Mouse (Mus musculus) embryonic facial prominence, embryonic 15.5 days (tissue): Measurements from ENCODE around the gene Fam174b. TPM values are rescaled to one million over a fixed set of nuclear protein-coding genes. Genes with fewer than 3 reads are reported as not detected.

Experiments
- ATAC-seq: fragments of 200-750 bp; cut with Nextera tagmentation; 2 replicates; pipeline ENCODE4 v1.8.0; 2017; ENCODE audit warnings: low read depth, moderate TSS enrichment; ENCODE audit not compliant: insufficient number of reproducible peaks, low FRiP score, low TSS enrichment
- H3K27ac ChIP-seq: fragments of 300-500 bp; sonication (generic); replicated peaks from 2 replicates; pipeline ENCODE4 v1.5.1; 2015; ENCODE audit warnings: mild to moderate bottlenecking, inconsistent platforms
- H3K27me3 ChIP-seq: fragments of 300-500 bp; sonication (generic); 2 replicates; pipeline ENCODE4 v1.6.1; 2015; ENCODE audit warnings: inconsistent platforms
- H3K36me3 ChIP-seq: fragments of 300-500 bp; sonication (generic); 2 replicates; pipeline ENCODE4 v1.6.1; 2015; ENCODE audit warnings: mild to moderate bottlenecking, inconsistent platforms
- H3K4me1 ChIP-seq: fragments of 300-500 bp; sonication (generic); 2 replicates; pipeline ENCODE4 v1.6.1; 2015; ENCODE audit warnings: inconsistent platforms
- H3K4me2 ChIP-seq: fragments of 300-500 bp; sonication (generic); replicated peaks from 2 replicates; pipeline ENCODE4 v1.6.1; 2015; ENCODE audit warnings: mild to moderate bottlenecking, inconsistent platforms
- H3K4me3 ChIP-seq: fragments of 300-500 bp; sonication (generic); replicated peaks from 2 replicates; pipeline ENCODE4 v1.5.1; 2015; ENCODE audit warnings: mild to moderate bottlenecking, inconsistent platforms
- H3K9ac ChIP-seq: fragments of 300-500 bp; sonication (generic); 2 replicates; pipeline ENCODE4 v1.6.1; 2015; ENCODE audit warnings: inconsistent platforms
- H3K9me3 ChIP-seq: fragments of 300-500 bp; sonication (generic); replicated peaks from 2 replicates; pipeline ENCODE4 v1.6.1; 2016; ENCODE audit warnings: inconsistent platforms
- WGBS: fragments of 180-500 bp; shearing (Covaris S2); methylation state at CpG from one replicate; pipeline ENCODE4 v1.1.7; 2015; 5-methylcytosine and 5-hydroxymethylcytosine counted together
- polyA plus RNA-seq: library from polyadenylated mRNA; unstranded; fragments of >200 nt; fragmentation: Nextera tagmentation; extraction: Ambion mirVana; gene quantifications from 2 replicates; pipeline ENCODE4 v1.2.1, GENCODE M21; 2015

Fam174b gene
- polyA plus RNA-seq, 1 experiment from 2014 or later, result 51.0 TPM

GRCm38 (mm10) chr7:73749983-73750382 lies 9.9 kb downstream of the Fam174b start:
- Histone ChIP-seq H3K4me1 (peaks cover 10% of the 10 kb centered on the region), H3K27ac (no peak overlapping the region), H3K4me3 (no peak overlapping the region), H3K4me2 (no peak overlapping the region), H3K27me3 (no peaks in the 10 kb centered on the region), H3K9ac (no peak overlapping the region), H3K36me3 (no peaks in the 10 kb centered on the region), H3K9me3 (no peaks in the 10 kb centered on the region)
- WGBS, result 79% methylated on average over 7 of the region's 7 CpGs
- no peak for ATAC-seq

- Histone ChIP-seq H3K36me3 (no peaks in the 10 kb centered on the region), H3K4me1 (no peaks in the 10 kb centered on the region), H3K9me3 (no peaks in the 10 kb centered on the region), H3K4me2 (no peak overlapping the region), H3K9ac (no peak overlapping the region), H3K27ac (no peak overlapping the region), H3K27me3 (no peaks in the 10 kb centered on the region), H3K4me3 (no peak overlapping the region)
- no peak for ATAC-seq
- 81% methylated on average over 1 of the region's 1 CpGs for WGBS
These were observed 13.5 kb downstream of the Fam174b start for GRCm38 (mm10) chr7:73753598-73753997.

- Histone ChIP-seq H3K4me2 (no peak overlapping the region), H3K9me3 (no peaks in the 10 kb centered on the region), H3K4me1 (no peaks in the 10 kb centered on the region), H3K36me3 (no peaks in the 10 kb centered on the region), H3K27me3 (no peaks in the 10 kb centered on the region), H3K4me3 (no peak overlapping the region), H3K9ac (no peak overlapping the region), H3K27ac (no peak overlapping the region)
- WGBS, result 52% methylated on average over 1 of the region's 1 CpGs
- no peak for ATAC-seq
These were observed 15.4 kb downstream of the Fam174b start for GRCm38 (mm10) chr7:73755377-73756110.

GRCm38 (mm10) chr7:73761691-73762189 lies 21.6 kb downstream of the Fam174b start:
- Histone ChIP-seq H3K9ac (no peak overlapping the region), H3K36me3 (no peaks in the 10 kb centered on the region), H3K27ac (no peak overlapping the region), H3K4me3 (no peak overlapping the region), H3K9me3 (no peaks in the 10 kb centered on the region), H3K4me1 (no peaks in the 10 kb centered on the region), H3K4me2 (no peak overlapping the region), H3K27me3 (no peaks in the 10 kb centered on the region)
- no peak for ATAC-seq
- WGBS, result 83% methylated on average over 8 of the region's 8 CpGs

- Histone ChIP-seq H3K9me3 (no peaks in the 10 kb centered on the region), H3K36me3 (no peaks in the 10 kb centered on the region), H3K9ac (no peak overlapping the region), H3K4me1 (no peaks in the 10 kb centered on the region), H3K27ac (no peak overlapping the region), H3K4me2 (no peak overlapping the region), H3K27me3 (no peaks in the 10 kb centered on the region), H3K4me3 (no peak overlapping the region)
- 88% methylated on average over 5 of the region's 5 CpGs for WGBS
- ATAC-seq, result no peak
These were observed 24.6 kb downstream of the Fam174b start for GRCm38 (mm10) chr7:73764679-73765078.

GRCm38 (mm10) chr7:73765186-73765903 lies 25.2 kb downstream of the Fam174b start:
- Histone ChIP-seq H3K4me2 (no peak overlapping the region), H3K4me3 (no peak overlapping the region), H3K9ac (no peak overlapping the region), H3K27me3 (no peaks in the 10 kb centered on the region), H3K36me3 (no peaks in the 10 kb centered on the region), H3K4me1 (no peaks in the 10 kb centered on the region), H3K9me3 (no peaks in the 10 kb centered on the region), H3K27ac (no peak overlapping the region)
- 56% methylated on average over 7 of the region's 7 CpGs for WGBS
- ATAC-seq, result no peak

GRCm38 (mm10) chr7:73769224-73769623 lies 29.1 kb downstream of the Fam174b start:
- Histone ChIP-seq H3K9me3 (no peaks in the 10 kb centered on the region), H3K4me1 (peaks cover 17% of the 10 kb centered on the region), H3K27me3 (no peaks in the 10 kb centered on the region), H3K36me3 (no peaks in the 10 kb centered on the region), H3K4me2 (no peak overlapping the region), H3K9ac (no peak overlapping the region), H3K27ac (no peak overlapping the region), H3K4me3 (no peak overlapping the region)
- ATAC-seq, result no peak
- 93% methylated on average over 4 of the region's 4 CpGs for WGBS

- peaks cover 20% of the 10 kb centered on the region for H3K4me1 ChIP-seq
- ATAC-seq, result 0 out of 2 replicates have a peak, but pooled peaks have one; percentile 22
- 37% methylated on average over 19 of the region's 19 CpGs for WGBS
- H3K27me3 ChIP-seq, result no peaks in the 10 kb centered on the region
- H3K4me2 ChIP-seq, result no peak overlapping the region
- H3K36me3 ChIP-seq, result peaks cover 10% of the 10 kb centered on the region; the same call in 1 of the 2 replicates
- H3K27ac ChIP-seq, result no peak overlapping the region; the same call in 1 of the 2 replicates
- no peak overlapping the region for H3K9ac ChIP-seq
- H3K9me3 ChIP-seq, result no peaks in the 10 kb centered on the region
- H3K4me3 ChIP-seq, result no peak overlapping the region
These were observed 31.5 kb downstream of the Fam174b start for GRCm38 (mm10) chr7:73771384-73772274.

GRCm38 (mm10) chr7:73772275-73772765 lies 32.2 kb downstream of the Fam174b start:
- H3K4me1 ChIP-seq, result peaks cover 20% of the 10 kb centered on the region
- H3K27ac ChIP-seq, result no peak overlapping the region
- H3K36me3 ChIP-seq, result peaks cover 10% of the 10 kb centered on the region; the same call in 1 of the 2 replicates
- H3K27me3 ChIP-seq, result no peaks in the 10 kb centered on the region
- WGBS, result 50% methylated on average over 14 of the region's 14 CpGs
- H3K9me3 ChIP-seq, result no peaks in the 10 kb centered on the region
- H3K4me2 ChIP-seq, result no peak overlapping the region
- no peak overlapping the region for H3K4me3 ChIP-seq
- no peak overlapping the region for H3K9ac ChIP-seq
- ATAC-seq, result no peak

- Histone ChIP-seq H3K9ac (no peak overlapping the region), H3K9me3 (no peaks in the 10 kb centered on the region), H3K36me3 (peaks cover 10% of the 10 kb centered on the region; the same call in 1 of the 2 replicates), H3K4me2 (no peak overlapping the region), H3K27ac (no peak overlapping the region), H3K4me1 (peaks cover 20% of the 10 kb centered on the region), H3K4me3 (no peak overlapping the region), H3K27me3 (no peaks in the 10 kb centered on the region)
- WGBS, result 76% methylated on average over 9 of the region's 9 CpGs
- ATAC-seq, result no peak
These were observed 34.7 kb downstream of the Fam174b start for GRCm38 (mm10) chr7:73774781-73775180.
